Mouse (Mus musculus) ovary, postnatal 10 days (tissue): ENCODE data around the gene Msrb3.
"Not testable (repeated sequence)": the region's sequence is repeated elsewhere in the genome, so short reads cannot be mapped to it uniquely, and the experiment has no call there.

Experiments
- DNase-seq: peaks from one replicate; pipeline ENCODE4 v3.0.0; 2022; ENCODE audit warnings: low spot score

Gene Msrb3

GRCm38 (mm10) chr10:120751295-120751722 lies 147.6 kb downstream of the Msrb3 start:
- peak; percentile 26 for DNase-seq

- DNase-seq, result not testable (repeated sequence)
Observed at GRCm38 (mm10) chr10:120749556-120749955, 149.3 kb downstream of the Msrb3 start.

- no peak for DNase-seq
Observed at GRCm38 (mm10) chr10:120748156-120748555, 150.7 kb downstream of the Msrb3 start.

- DNase-seq, result peak; percentile 24
Observed at GRCm38 (mm10) chr10:120745138-120745856, 153.6 kb downstream of the Msrb3 start.

- no peak for DNase-seq
Observed at GRCm38 (mm10) chr10:120744441-120745137, 154.3 kb downstream of the Msrb3 start.

GRCm38 (mm10) chr10:120736508-120737069 lies 162.3 kb downstream of the Msrb3 start:
- DNase-seq, result no peak

- DNase-seq, result no peak
Observed at GRCm38 (mm10) chr10:120735722-120736507, 163.0 kb downstream of the Msrb3 start.

- DNase-seq, result no peak
Observed at GRCm38 (mm10) chr10:120734364-120734763, 164.5 kb downstream of the Msrb3 start.
